In genomic region chr2:162699691-162700090, GRCm38 (mm10) we compare ENCODE assay signal across 22 mouse cellular contexts. TPM values are rescaled to one million over a fixed set of nuclear protein-coding genes. Genes with fewer than 3 reads are reported as not detected.
A peak's percentile ranks its signal among the peaks of the same experiment; 100 is the strongest.
DNase-seq lines count a peak whose midpoint lies in the region; ATAC-seq and TF ChIP-seq lines count a peak whose summit lies in the region.
"Had no signal": no experiment of that assay in that cellular context is flagged by ENCODE, and none has a peak within 500 bp of the region (broad histone marks: within the 10 kb centered on the region; RNA-seq: fewer than 3 reads in every experiment).

No protein-coding gene starts in this region.

- no peak for ATAC-seq in kidney, embryonic 15.5 days (replicated peaks; ENCODE audit: low FRiP score)
- ATAC-seq in midbrain, embryonic 15.5 days (replicated peaks): no peak
- no peak for ATAC-seq in midbrain, embryonic 11.5 days (ENCODE audit: low FRiP score)
- ATAC-seq in stomach, postnatal 0 days (ENCODE audit: low FRiP score, low TSS enrichment): no peak
- ATAC-seq: hindbrain, postnatal 0 days; intestine, postnatal 0 days had no signal

- H3K4me1 ChIP-seq in kidney, adult 2 months (ENCODE audit: control insufficient read depth, insufficient read depth, low read length): peaks cover 10% of the 10 kb centered on the region; the same call in 1 of the 2 replicates
- no peaks in the 10 kb centered on the region for H3K4me1 ChIP-seq in kidney, embryonic 15.5 days
- H3K4me1 ChIP-seq in midbrain, embryonic 15.5 days: peaks cover 10% of the 10 kb centered on the region
- H3K4me1 ChIP-seq in midbrain, embryonic 11.5 days (ENCODE audit: control insufficient read depth, insufficient read depth, low read length): no peaks in the 10 kb centered on the region
- H3K4me1 ChIP-seq in stomach, postnatal 0 days (replicated peaks; ENCODE audit: control insufficient read depth, insufficient read depth): no peaks in the 10 kb centered on the region; the same call in 1 of the 2 replicates
- H3K4me1 ChIP-seq: embryonic facial prominence, embryonic 10.5 days; megakaryocyte, embryonic 14.5 days had no signal

- H3K4me2 ChIP-seq in kidney, embryonic 15.5 days: no peak overlapping the region
- no peak overlapping the region for H3K4me2 ChIP-seq in midbrain, embryonic 15.5 days
- no peak overlapping the region for H3K4me2 ChIP-seq in midbrain, embryonic 11.5 days
- no peak overlapping the region for H3K4me2 ChIP-seq in stomach, postnatal 0 days (replicated peaks; ENCODE audit: low read depth)
- H3K4me2 ChIP-seq: neural tube, embryonic 13.5 days had no signal

- TF ChIP-seq POLR2A in kidney, adult 2 months (IDR thresholded peaks at IDR 0.05; ENCODE audit: low read depth, low read length): no peak

- peak overlapping the region; percentile 57; the same call in 1 of the 2 replicates for H3K27ac ChIP-seq in kidney, adult 2 months (ENCODE audit: insufficient read depth, low read depth, low read length)
- H3K27ac ChIP-seq in kidney, embryonic 15.5 days: no peak overlapping the region
- H3K27ac ChIP-seq in midbrain, embryonic 15.5 days: 0 out of 2 replicates have a peak overlapping the region, but pooled peaks have one; percentile 2
- no peak overlapping the region for H3K27ac ChIP-seq in midbrain, embryonic 11.5 days (ENCODE audit: low read depth, low read length)
- no peak overlapping the region for H3K27ac ChIP-seq in stomach, postnatal 0 days (replicated peaks)
- H3K27ac ChIP-seq: embryonic facial prominence, embryonic 10.5 days; hindbrain, postnatal 0 days; neural tube, embryonic 13.5 days had no signal

- WGBS in kidney, adult 2 months: 37% methylated on average over 3 of the region's 3 CpGs
- 71% methylated on average over 3 of the region's 3 CpGs for WGBS in kidney, embryonic 15.5 days
- 50% methylated on average over 3 of the region's 3 CpGs for WGBS in midbrain, embryonic 15.5 days
- 83% methylated on average over 3 of the region's 3 CpGs for WGBS in midbrain, embryonic 11.5 days
- 36% methylated on average over 3 of the region's 3 CpGs for WGBS in stomach, postnatal 0 days

- no peaks in the 10 kb centered on the region for H3K36me3 ChIP-seq in kidney, adult 2 months (ENCODE audit: control insufficient read depth, insufficient read depth, low read length)
- H3K36me3 ChIP-seq in kidney, embryonic 15.5 days: no peaks in the 10 kb centered on the region
- H3K36me3 ChIP-seq in midbrain, embryonic 15.5 days (replicated peaks): no peaks in the 10 kb centered on the region
- H3K36me3 ChIP-seq in midbrain, embryonic 11.5 days (ENCODE audit: control insufficient read depth, insufficient read depth, low read length): no peaks in the 10 kb centered on the region
- H3K36me3 ChIP-seq in stomach, postnatal 0 days (ENCODE audit: control insufficient read depth, insufficient read depth, low read length): no peaks in the 10 kb centered on the region
- H3K36me3 ChIP-seq: embryonic facial prominence, embryonic 10.5 days; neural tube, embryonic 13.5 days had no signal

- H3K27me3 ChIP-seq in kidney, adult 2 months (replicated peaks; ENCODE audit: control insufficient read depth, insufficient read depth, low read length): no peaks in the 10 kb centered on the region
- H3K27me3 ChIP-seq in kidney, embryonic 15.5 days: no peaks in the 10 kb centered on the region
- no peaks in the 10 kb centered on the region; the same call in 1 of the 2 replicates for H3K27me3 ChIP-seq in midbrain, embryonic 15.5 days (replicated peaks)
- no peaks in the 10 kb centered on the region for H3K27me3 ChIP-seq in midbrain, embryonic 11.5 days (ENCODE audit: control insufficient read depth, insufficient read depth, low read length)
- no peaks in the 10 kb centered on the region for H3K27me3 ChIP-seq in stomach, postnatal 0 days (ENCODE audit: control insufficient read depth, insufficient read depth, low read length)
- H3K27me3 ChIP-seq: megakaryocyte, embryonic 14.5 days; neural tube, embryonic 13.5 days had no signal

- no peak overlapping the region for H3K9ac ChIP-seq in kidney, embryonic 15.5 days
- no peak overlapping the region for H3K9ac ChIP-seq in midbrain, embryonic 15.5 days
- no peak overlapping the region for H3K9ac ChIP-seq in midbrain, embryonic 11.5 days (ENCODE audit: low read length)
- no peak overlapping the region for H3K9ac ChIP-seq in stomach, postnatal 0 days (ENCODE audit: low read length)
- H3K9ac ChIP-seq: neural tube, embryonic 13.5 days had no signal

- no peak for TF ChIP-seq CTCF in kidney, adult 2 months (conservative IDR thresholded peaks at IDR 0.05; ENCODE audit: insufficient read depth, insufficient read length, low read depth, low read length)
- TF ChIP-seq CTCF in stomach, postnatal 0 days (IDR thresholded peaks at IDR 0.05; ENCODE audit: low read depth): no peak

- TF ChIP-seq EP300 in stomach, postnatal 0 days (optimal IDR thresholded peaks at IDR 0.05): peak; percentile 19

- H3K4me3 ChIP-seq in kidney, adult 2 months (ENCODE audit: insufficient read depth, low read depth, low read length): no peak overlapping the region
- H3K4me3 ChIP-seq in kidney, embryonic 15.5 days (replicated peaks): no peak overlapping the region
- H3K4me3 ChIP-seq in midbrain, embryonic 15.5 days: no peak overlapping the region
- H3K4me3 ChIP-seq in midbrain, embryonic 11.5 days (ENCODE audit: low read depth, low read length): no peak overlapping the region
- H3K4me3 ChIP-seq in stomach, postnatal 0 days (ENCODE audit: low read depth, low read length): no peak overlapping the region
- H3K4me3 ChIP-seq: embryonic facial prominence, embryonic 10.5 days; megakaryocyte, embryonic 14.5 days; neural tube, embryonic 13.5 days had no signal

- H3K9me3 ChIP-seq in kidney, embryonic 15.5 days (replicated peaks): no peaks in the 10 kb centered on the region
- no peaks in the 10 kb centered on the region for H3K9me3 ChIP-seq in midbrain, embryonic 15.5 days
- H3K9me3 ChIP-seq in midbrain, embryonic 11.5 days (ENCODE audit: control insufficient read depth, low read length): no peaks in the 10 kb centered on the region
- no peaks in the 10 kb centered on the region for H3K9me3 ChIP-seq in stomach, postnatal 0 days (ENCODE audit: control insufficient read depth, low read length)
- H3K9me3 ChIP-seq: embryonic facial prominence, embryonic 10.5 days; neural tube, embryonic 13.5 days had no signal

- DNase-seq in kidney, adult 2 months: peak; percentile 92
- DNase-seq in midbrain, embryonic 11.5 days (ENCODE audit: low spot score, missing footprints): no peak
- peak; percentile 61 for DNase-seq in kidney, postnatal 10 days
- no peak for DNase-seq in stomach, postnatal 0 days (ENCODE audit: low spot score)
- no peak for DNase-seq in gastrocnemius, postnatal 4 days (ENCODE audit: low spot score in 2 of 2)
- no peak for DNase-seq in frontal cortex, postnatal 14 days (ENCODE audit: low spot score in 2 of 2)
- DNase-seq: B cell, adult 2 months; cerebellum, adult 8-10 months; gastrocnemius, postnatal 14 days; left cerebral cortex, postnatal 4 days; liver; right cerebral cortex, adult 18-20 months; thymus, postnatal 25 days had no signal

RNA-seq across cellular contexts. Expression of gene Ptprt, which starts 38.7 kb away (rescaled TPM):
- 0.03 and 0.05 TPM in 2 replicates for polyA plus RNA-seq in kidney, adult 2 months (2012; rRNA removed)
- polyA plus RNA-seq in kidney, embryonic 15.5 days (2015; fragmentation: Nextera tagmentation; extraction: Ambion mirVana): 2.9 and 3.2 TPM in 2 replicates
- polyA plus RNA-seq in midbrain, embryonic 15.5 days (2015; fragmentation: Nextera tagmentation; extraction: Ambion mirVana): 14.8 and 15.0 TPM in 2 replicates
- polyA plus RNA-seq in midbrain, embryonic 11.5 days (2014; fragmentation: Nextera tagmentation; extraction: Ambion mirVana): 0.77 and 1.8 TPM in 2 replicates
- 0.47 and 0.89 TPM in 2 replicates for polyA plus RNA-seq in stomach, postnatal 0 days (2015; fragmentation: Nextera tagmentation; extraction: Ambion mirVana)
- total RNA-seq in gastrocnemius, postnatal 4 days (2021): 1 to 10 TPM; 1.3 to 2.5 TPM
- total RNA-seq: common myeloid progenitor, adult 5-6 weeks; hematopoietic stem cell, adult 5-6 weeks had no signal

Comparison
In these comparisons a context has a peak if more than half of its experiments do, and no peak if none do; other contexts are left out.
1. H3K27ac ChIP-seq: peak in kidney, adult 2 months (single experiment) and midbrain, embryonic 15.5 days (single experiment); none in kidney, embryonic 15.5 days (single experiment), midbrain, embryonic 11.5 days (single experiment) and stomach, postnatal 0 days (single experiment).
2. DNase-seq: peak in kidney, adult 2 months (single experiment) and kidney, postnatal 10 days (single experiment); none in midbrain, embryonic 11.5 days (single experiment), stomach, postnatal 0 days (single experiment), gastrocnemius, postnatal 4 days (0 of 2) and frontal cortex, postnatal 14 days (0 of 2).